ENCODE assay signal across 8 mouse cellular contexts in the genomic region with DNA sequence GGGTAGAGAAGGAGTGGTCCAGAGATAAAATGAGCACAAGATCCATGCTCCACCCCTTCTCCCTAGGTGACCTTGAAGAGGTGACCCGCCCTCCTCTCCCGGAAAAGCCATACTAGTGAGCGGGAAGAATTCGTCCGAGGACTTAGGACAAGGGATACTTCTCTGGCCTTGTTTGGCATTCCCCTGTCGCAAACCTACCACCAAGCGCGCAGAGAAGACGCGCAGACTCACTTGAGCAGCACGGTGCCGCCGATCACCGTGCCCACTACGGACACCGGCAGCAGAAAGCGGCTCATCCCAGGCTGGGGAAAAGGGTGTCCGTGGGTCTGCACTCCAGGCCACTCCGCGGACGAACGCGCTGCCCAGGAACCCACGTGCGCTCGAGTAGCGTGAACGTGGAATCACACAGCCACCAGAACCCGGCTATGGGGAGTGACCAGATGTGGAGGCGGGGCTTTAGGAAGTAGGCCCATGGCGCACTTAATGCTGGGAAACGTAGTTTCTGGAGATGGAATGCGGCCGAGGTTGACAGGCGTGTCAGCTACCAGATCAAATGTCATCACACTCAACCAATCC. TPM values are rescaled to one million over a fixed set of nuclear protein-coding genes. Genes with fewer than 3 reads are reported as not detected.
DNase-seq lines count a peak whose midpoint lies in the region; ATAC-seq and TF ChIP-seq lines count a peak whose summit lies in the region.

Gene Rdh13, minus strand, starts transcription at position 434 of the 576 bp plus-strand sequence.

- no peak for TF ChIP-seq CTCF in cortical plate, adult 2 months (IDR thresholded peaks at IDR 0.05; ENCODE audit: extremely low read depth, insufficient read depth, low read length)

- peaks cover 3% of the 10 kb centered on the region for H3K27me3 ChIP-seq in megakaryocyte, embryonic 14.5 days (replicated peaks)

- DNase-seq in gastrocnemius, adult 8-10 months (ENCODE audit: low spot score in 2 of 2) = peak; percentile 82 to 86
- peak; percentile 66 for DNase-seq in hindlimb bud, embryonic 11.5 days (ENCODE audit: extremely low spot score, low read depth, low spot score)
- DNase-seq in left cerebral cortex, adult 8-10 months (ENCODE audit: low spot score in 2 of 2) = peak; percentile 74 to 90
- peak; percentile 93 to 95 for DNase-seq in right cerebral cortex, postnatal 10 days (ENCODE audit: low spot score in 2 of 2)
- peak; percentile 73 for DNase-seq in urinary bladder, postnatal 25 days (ENCODE audit: low spot score)

- ATAC-seq in activated CD4-positive, CD25-positive, alpha-beta regulatory T cell, adult 4 months = peak; percentile 99

- H3K4me1 ChIP-seq in cortical plate, adult 2 months (ENCODE audit: control insufficient read depth, insufficient read depth, low read length) = peaks cover 2% of the 10 kb centered on the region
- H3K4me1 ChIP-seq in megakaryocyte, embryonic 14.5 days = peaks cover 24% of the 10 kb centered on the region

- peak within 1 kb of the TSS; percentile 63 for H3K4me3 ChIP-seq in cortical plate, adult 2 months (ENCODE audit: insufficient read depth, low read length)
- H3K4me3 ChIP-seq in megakaryocyte, embryonic 14.5 days (replicated peaks) = peak within 1 kb of the TSS; percentile 98

- H3K27ac ChIP-seq in cortical plate, adult 2 months (ENCODE audit: insufficient read depth, low read length) = peak within 1 kb of the TSS; percentile 67; the same call in 1 of the 2 replicates

- H3K36me3 ChIP-seq in megakaryocyte, embryonic 14.5 days (replicated peaks; ENCODE audit: low read length) = peaks cover 42% of the 10 kb centered on the region

- H3K9me3 ChIP-seq in megakaryocyte, embryonic 14.5 days = peaks cover 3% of the 10 kb centered on the region; the same call in 1 of the 2 replicates

- peak; percentile 32; the same call in 1 of the 2 replicates for TF ChIP-seq POLR2A in cortical plate, adult 2 months (IDR thresholded peaks at IDR 0.05; ENCODE audit: extremely low read depth, insufficient read depth, low read length)

RNA-seq across cellular contexts. Expression of gene Rdh13, which starts in this region (rescaled TPM):
- 10 to 100 TPM; 13.6 to 16.8 TPM for polyA plus RNA-seq in activated CD4-positive, CD25-positive, alpha-beta regulatory T cell, adult 4 months (2017; shearing (Covaris generic))
- polyA plus RNA-seq in cortical plate, adult 2 months (2012; rRNA removed) = 22.8 and 26.1 TPM in 2 replicates
- 10 to 100 TPM; 12.2 to 17.6 (median 14.3) TPM for total RNA-seq in gastrocnemius, adult 8-10 months (2022)
- 10 to 100 TPM; 27.5 to 29.5 (median 27.8) TPM for total RNA-seq in left cerebral cortex, adult 8-10 months (2022)
- 0.54 and 1.6 TPM in 2 replicates for polyA plus RNA-seq in megakaryocyte, embryonic 14.5 days (2012; ENCODE audit: insufficient read depth, low replicate concordance)

Comparison
In these comparisons a context has a peak if more than half of its experiments do, and no peak if none do; other contexts are left out.
1. Peak in every context shown above with its lines: DNase-seq, ATAC-seq, H3K4me3 ChIP-seq and H3K27ac ChIP-seq.